ENCODE assay signal across 12 mouse cellular contexts in genomic region chr2:30541541-30541940, GRCm38 (mm10). TPM values are rescaled to one million over a fixed set of nuclear protein-coding genes. Genes with fewer than 3 reads are reported as not detected.
A peak's percentile ranks its signal among the peaks of the same experiment; 100 is the strongest.
DNase-seq lines count a peak whose midpoint lies in the region; ATAC-seq lines count a peak whose summit lies in the region.
"Had no signal": no experiment of that assay in that cellular context is flagged by ENCODE, and none has a peak within 500 bp of the region (broad histone marks: within the 10 kb centered on the region; RNA-seq: fewer than 3 reads in every experiment).

No protein-coding gene starts in this region.

- no peak overlapping the region for H3K4me2 ChIP-seq in lung, embryonic 16.5 days (ENCODE audit: low read depth, low read length)
- H3K4me2 ChIP-seq in hindbrain, embryonic 12.5 days (replicated peaks): no peak overlapping the region

- peak overlapping the region; percentile 31; the same call in 1 of the 2 replicates for H3K9ac ChIP-seq in lung, embryonic 16.5 days (ENCODE audit: low read length)
- 0 out of 2 replicates have a peak overlapping the region, but pooled peaks have one; percentile 29 for H3K9ac ChIP-seq in hindbrain, embryonic 12.5 days

- no peak overlapping the region for H3K27ac ChIP-seq in lung, embryonic 16.5 days (ENCODE audit: low read length)
- H3K27ac ChIP-seq in hindbrain, embryonic 12.5 days: peak overlapping the region; percentile 70
- peak overlapping the region; percentile 77 for H3K27ac ChIP-seq in limb, embryonic 10.5 days
- H3K27ac ChIP-seq: left cerebral cortex, adult 2 months had no signal

- DNase-seq in lung, postnatal 4 days: no peak
- no peak for DNase-seq in limb, embryonic 10.5 days (ENCODE audit: low spot score)
- no peak for DNase-seq in gastrocnemius, adult 18-20 months (ENCODE audit: low spot score)
- no peak for DNase-seq in layer of hippocampus, adult 9-10 months (ENCODE audit: low spot score)
- DNase-seq in right cerebral cortex, adult 2 months (ENCODE audit: low spot score in 2 of 2): no peak
- DNase-seq in left cerebral cortex, adult 8-10 months (ENCODE audit: low spot score in 2 of 2): no peak
- DNase-seq: cerebellum, adult 8-10 months; lung, postnatal 36 days; right cerebral cortex, adult 18-20 months had no signal

- no peaks in the 10 kb centered on the region for H3K9me3 ChIP-seq in lung, embryonic 16.5 days (ENCODE audit: control insufficient read depth, low read length)
- no peaks in the 10 kb centered on the region for H3K9me3 ChIP-seq in hindbrain, embryonic 12.5 days (replicated peaks)
- H3K9me3 ChIP-seq in limb, embryonic 10.5 days (replicated peaks): no peaks in the 10 kb centered on the region

- no peaks in the 10 kb centered on the region for H3K36me3 ChIP-seq in lung, embryonic 16.5 days (ENCODE audit: control insufficient read depth, insufficient read depth, low read length)
- H3K36me3 ChIP-seq in hindbrain, embryonic 12.5 days: no peaks in the 10 kb centered on the region
- H3K36me3 ChIP-seq in limb, embryonic 10.5 days: no peaks in the 10 kb centered on the region

- WGBS in lung, embryonic 16.5 days: 56% methylated on average over 4 of the region's 4 CpGs
- WGBS in hindbrain, embryonic 12.5 days: 58% methylated on average over 4 of the region's 4 CpGs
- 42% methylated on average over 4 of the region's 4 CpGs for WGBS in limb, embryonic 10.5 days

- peaks cover 12% of the 10 kb centered on the region for H3K4me1 ChIP-seq in lung, embryonic 16.5 days (replicated peaks; ENCODE audit: control insufficient read depth, insufficient read depth, low read length)
- H3K4me1 ChIP-seq in hindbrain, embryonic 12.5 days: peaks cover 32% of the 10 kb centered on the region
- H3K4me1 ChIP-seq in limb, embryonic 10.5 days: peaks cover 54% of the 10 kb centered on the region

- no peak for ATAC-seq in lung, embryonic 16.5 days (ENCODE audit: low read depth)
- ATAC-seq in hindbrain, embryonic 12.5 days (ENCODE audit: low FRiP score): no peak

- H3K27me3 ChIP-seq in lung, embryonic 16.5 days (ENCODE audit: control insufficient read depth, insufficient read depth, low read depth, low read length): no peaks in the 10 kb centered on the region
- no peaks in the 10 kb centered on the region for H3K27me3 ChIP-seq in hindbrain, embryonic 12.5 days
- no peaks in the 10 kb centered on the region for H3K27me3 ChIP-seq in limb, embryonic 10.5 days (ENCODE audit: low read depth, poor library complexity, severe bottlenecking)

- no peak overlapping the region for H3K4me3 ChIP-seq in lung, embryonic 16.5 days (ENCODE audit: low read length)
- H3K4me3 ChIP-seq in hindbrain, embryonic 12.5 days: no peak overlapping the region
- no peak overlapping the region for H3K4me3 ChIP-seq in limb, embryonic 10.5 days
- H3K4me3 ChIP-seq: left cerebral cortex, adult 2 months had no signal

RNA-seq across cellular contexts. Expression of gene Cstad, which starts 53.3 kb away (rescaled TPM):
- polyA plus RNA-seq in lung, embryonic 16.5 days (2015; fragmentation: Nextera tagmentation; extraction: Ambion mirVana): 0.69 and 1.6 TPM in 2 replicates
- polyA plus RNA-seq in hindbrain, embryonic 12.5 days (2016; fragmentation: Nextera tagmentation; extraction: Ambion mirVana): 0.45 and 0.89 TPM in 2 replicates
- polyA plus RNA-seq in limb, embryonic 10.5 days (2016; fragmentation: Nextera tagmentation; extraction: Ambion mirVana): 0.55 and 0.95 TPM in 2 replicates
- total RNA-seq in gastrocnemius, adult 18-20 months (2021): 1 to 10 TPM; 1.1 TPM
- 1 to 10 TPM; 6.1 to 8.8 (median 8.0) TPM for total RNA-seq in left cerebral cortex, adult 8-10 months (2022)
